Mouse (Mus musculus) lung, postnatal 0 days (tissue): ENCODE data around the gene Fbn1. TPM values are rescaled to one million over a fixed set of nuclear protein-coding genes. Genes with fewer than 3 reads are reported as not detected.

Experiments used
- ATAC-seq: fragments of 200-750 bp; cut with Nextera tagmentation; 2 replicates; pipeline ENCODE4 v1.8.0; 2017; ENCODE audit warnings: moderate library complexity
- DNase-seq: peaks from one replicate; pipeline ENCODE4 v3.0.0-alpha.2; 2016; ENCODE audit warnings: low spot score
- H3K27ac ChIP-seq: fragments of 300-500 bp; sonication (generic); 2 replicates; pipeline ENCODE4 v1.5.1; 2014; ENCODE audit warnings: antibody characterized with exemption, mild to moderate bottlenecking, low read length, mixed read lengths
- H3K27me3 ChIP-seq: fragments of 300-500 bp; sonication (generic); replicated peaks from 2 replicates; pipeline ENCODE4 v1.6.1; 2014; ENCODE audit warnings: low read length, mixed read lengths; ENCODE audit not compliant: insufficient read depth
- H3K36me3 ChIP-seq: fragments of 300-500 bp; sonication (generic); 2 replicates; pipeline ENCODE4 v1.6.1; 2014; ENCODE audit warnings: low read length, mixed read lengths; ENCODE audit not compliant: insufficient read depth
- H3K4me1 ChIP-seq: fragments of 300-500 bp; sonication (generic); 2 replicates; pipeline ENCODE4 v1.6.1; 2014; ENCODE audit warnings: antibody characterized with exemption, low read depth, low read length, mixed read lengths; ENCODE audit not compliant: insufficient read depth
- H3K4me2 ChIP-seq: fragments of 300-500 bp; sonication (generic); replicated peaks from 2 replicates; pipeline ENCODE4 v1.6.1; 2014; ENCODE audit warnings: low read depth, mild to moderate bottlenecking, low read length, moderate library complexity, mixed read lengths
- H3K4me3 ChIP-seq: fragments of 300-500 bp; sonication (generic); 2 replicates; pipeline ENCODE4 v1.5.1; 2014; ENCODE audit warnings: low read depth, low read length
- H3K9ac ChIP-seq: fragments of 300-500 bp; sonication (generic); replicated peaks from 2 replicates; pipeline ENCODE4 v1.6.1; 2014; ENCODE audit warnings: low read depth, mild to moderate bottlenecking
- H3K9me3 ChIP-seq: fragments of 300-500 bp; sonication (generic); 2 replicates; pipeline ENCODE4 v1.6.1; 2016; ENCODE audit warnings: low read length, mixed read lengths
- CTCF ChIP-seq: IDR thresholded peaks from 2 replicates; pipeline ENCODE4 v1.5.1; 2016; ENCODE audit warnings: antibody characterized with exemption, mild to moderate bottlenecking
- EP300 ChIP-seq: IDR thresholded peaks from 2 replicates; pipeline ENCODE4 v1.6.1; 2016; ENCODE audit warnings: antibody characterized with exemption, mild to moderate bottlenecking, control low read depth
- WGBS: fragments of 180-500 bp; shearing (Covaris S2); extraction: QIAGEN DNeasy Blood & Tissue Kit; methylation state at CpG from one replicate; pipeline ENCODE4 v1.1.7; 2014; 5-methylcytosine and 5-hydroxymethylcytosine counted together
- polyA plus RNA-seq: library from polyadenylated mRNA; unstranded; fragments of >200 nt; fragmentation: Nextera tagmentation; extraction: Ambion mirVana; gene quantifications from 2 replicates; pipeline ENCODE4 v1.2.1, GENCODE M21; 2015

Fbn1 gene
- polyA plus RNA-seq, 1 experiment from 2014 or later = 23.6 TPM

- H3K4me2 ChIP-seq = no peak overlapping the region
- TF ChIP-seq EP300 (no peak), CTCF (no peak)
- 52% methylated on average over 3 of the region's 3 CpGs for WGBS
- H3K4me3 ChIP-seq = no peak overlapping the region
- no peak overlapping the region for H3K9ac ChIP-seq
- ATAC-seq (0 out of 2 replicates have a peak, but pooled peaks have one; percentile 16), DNase-seq (no peak)
- H3K27ac ChIP-seq = no peak overlapping the region
- no peaks in the 10 kb centered on the region for H3K36me3 ChIP-seq
- H3K4me1 ChIP-seq = no peaks in the 10 kb centered on the region
- no peaks in the 10 kb centered on the region for H3K9me3 ChIP-seq
- H3K27me3 ChIP-seq = no peaks in the 10 kb centered on the region
These were observed 48.7 kb downstream of the Fbn1 start for GRCm38 (mm10) chr2:125459087-125459486.

- TF ChIP-seq CTCF (peak; percentile 39), EP300 (no peak)
- WGBS = 72% methylated on average over 15 of the region's 15 CpGs
- Histone ChIP-seq H3K9me3 (no peaks in the 10 kb centered on the region), H3K4me1 (no peaks in the 10 kb centered on the region), H3K9ac (no peak overlapping the region), H3K36me3 (no peaks in the 10 kb centered on the region), H3K4me3 (no peak overlapping the region), H3K27ac (no peak overlapping the region), H3K27me3 (no peaks in the 10 kb centered on the region), H3K4me2 (no peak overlapping the region)
- ATAC-seq (peak; percentile 44; the same call in 1 of the 2 replicates), DNase-seq (no peak)
These were observed 51.6 kb downstream of the Fbn1 start for GRCm38 (mm10) chr2:125456059-125456789.

- Histone ChIP-seq H3K27me3 (no peaks in the 10 kb centered on the region), H3K9me3 (no peaks in the 10 kb centered on the region), H3K4me2 (no peak overlapping the region), H3K9ac (no peak overlapping the region), H3K4me3 (no peak overlapping the region), H3K27ac (no peak overlapping the region), H3K4me1 (no peaks in the 10 kb centered on the region), H3K36me3 (no peaks in the 10 kb centered on the region)
- ATAC-seq (no peak), DNase-seq (no peak)
- TF ChIP-seq EP300 = no peak
- no peak for TF ChIP-seq CTCF
- 86% methylated on average over 5 of the region's 5 CpGs for WGBS
These were observed 53.0 kb downstream of the Fbn1 start for GRCm38 (mm10) chr2:125454781-125455180.

- Histone ChIP-seq H3K9me3 (no peaks in the 10 kb centered on the region), H3K27me3 (no peaks in the 10 kb centered on the region), H3K27ac (no peak overlapping the region), H3K4me2 (no peak overlapping the region), H3K4me1 (peaks cover 4% of the 10 kb centered on the region; the same call in 1 of the 2 replicates), H3K9ac (no peak overlapping the region), H3K4me3 (no peak overlapping the region), H3K36me3 (no peaks in the 10 kb centered on the region)
- ATAC-seq = no peak
- TF ChIP-seq EP300 = no peak
- 45% methylated on average over 6 of the region's 6 CpGs for WGBS
- no peak for DNase-seq
These were observed 55.3 kb downstream of the Fbn1 start for GRCm38 (mm10) chr2:125452369-125453097.

- DNase-seq (no peak), ATAC-seq (no peak)
- no peaks in the 10 kb centered on the region for H3K36me3 ChIP-seq
- no peak overlapping the region for H3K9ac ChIP-seq
- H3K4me1 ChIP-seq = peaks cover 4% of the 10 kb centered on the region; the same call in 1 of the 2 replicates
- TF ChIP-seq CTCF = no peak
- TF ChIP-seq EP300 = no peak
- 0 out of 2 replicates have a peak overlapping the region, but pooled peaks have one; percentile 1 for H3K27ac ChIP-seq
- H3K27me3 ChIP-seq = no peaks in the 10 kb centered on the region
- H3K4me2 ChIP-seq = no peak overlapping the region
- no peaks in the 10 kb centered on the region for H3K9me3 ChIP-seq
- no peak overlapping the region for H3K4me3 ChIP-seq
- 41% methylated on average over 8 of the region's 8 CpGs for WGBS
These were observed 58.4 kb downstream of the Fbn1 start for GRCm38 (mm10) chr2:125449361-125449760.

GRCm38 (mm10) chr2:125448881-125449280, 58.9 kb downstream of the Fbn1 start:
- Histone ChIP-seq H3K4me3 (no peak overlapping the region), H3K4me1 (peaks cover 4% of the 10 kb centered on the region; the same call in 1 of the 2 replicates), H3K36me3 (no peaks in the 10 kb centered on the region), H3K9ac (no peak overlapping the region), H3K4me2 (no peak overlapping the region), H3K27me3 (no peaks in the 10 kb centered on the region), H3K9me3 (no peaks in the 10 kb centered on the region), H3K27ac (0 out of 2 replicates have a peak overlapping the region, but pooled peaks have one; percentile 1)
- peak; percentile 59 for ATAC-seq
- DNase-seq = peak; percentile 36
- WGBS = 62% methylated on average over 6 of the region's 6 CpGs
- TF ChIP-seq CTCF (no peak), EP300 (0 out of 2 replicates have a peak, but pooled peaks have one; percentile 16)
